Mouse (Mus musculus) embryonic facial prominence, embryonic 15.5 days (tissue): ENCODE measurements around the gene Ctnnbip1. TPM values are rescaled to one million over a fixed set of nuclear protein-coding genes. Genes with fewer than 3 reads are reported as not detected.
A peak's percentile ranks its signal among the peaks of the same experiment; 100 is the strongest.

Experiments used
- ATAC-seq: fragments of 200-750 bp; cut with Nextera tagmentation; 2 replicates; pipeline ENCODE4 v1.8.0; 2017; ENCODE audit warnings: low read depth, moderate TSS enrichment; ENCODE audit not compliant: insufficient number of reproducible peaks, low FRiP score, low TSS enrichment
- H3K27ac ChIP-seq: fragments of 300-500 bp; sonication (generic); replicated peaks from 2 replicates; pipeline ENCODE4 v1.5.1; 2015; ENCODE audit warnings: mild to moderate bottlenecking, inconsistent platforms
- H3K27me3 ChIP-seq: fragments of 300-500 bp; sonication (generic); 2 replicates; pipeline ENCODE4 v1.6.1; 2015; ENCODE audit warnings: inconsistent platforms
- H3K36me3 ChIP-seq: fragments of 300-500 bp; sonication (generic); 2 replicates; pipeline ENCODE4 v1.6.1; 2015; ENCODE audit warnings: mild to moderate bottlenecking, inconsistent platforms
- H3K4me1 ChIP-seq: fragments of 300-500 bp; sonication (generic); 2 replicates; pipeline ENCODE4 v1.6.1; 2015; ENCODE audit warnings: inconsistent platforms
- H3K4me2 ChIP-seq: fragments of 300-500 bp; sonication (generic); replicated peaks from 2 replicates; pipeline ENCODE4 v1.6.1; 2015; ENCODE audit warnings: mild to moderate bottlenecking, inconsistent platforms
- H3K4me3 ChIP-seq: fragments of 300-500 bp; sonication (generic); replicated peaks from 2 replicates; pipeline ENCODE4 v1.5.1; 2015; ENCODE audit warnings: mild to moderate bottlenecking, inconsistent platforms
- H3K9ac ChIP-seq: fragments of 300-500 bp; sonication (generic); 2 replicates; pipeline ENCODE4 v1.6.1; 2015; ENCODE audit warnings: inconsistent platforms
- H3K9me3 ChIP-seq: fragments of 300-500 bp; sonication (generic); replicated peaks from 2 replicates; pipeline ENCODE4 v1.6.1; 2016; ENCODE audit warnings: inconsistent platforms
- WGBS: fragments of 180-500 bp; shearing (Covaris S2); methylation state at CpG from one replicate; pipeline ENCODE4 v1.1.7; 2015; 5-methylcytosine and 5-hydroxymethylcytosine counted together
- polyA plus RNA-seq: library from polyadenylated mRNA; unstranded; fragments of >200 nt; fragmentation: Nextera tagmentation; extraction: Ambion mirVana; gene quantifications from 2 replicates; pipeline ENCODE4 v1.2.1, GENCODE M21; 2015

Gene Ctnnbip1
- polyA plus RNA-seq, 1 experiment from 2014 or later, result 72.7 TPM

DNA sequence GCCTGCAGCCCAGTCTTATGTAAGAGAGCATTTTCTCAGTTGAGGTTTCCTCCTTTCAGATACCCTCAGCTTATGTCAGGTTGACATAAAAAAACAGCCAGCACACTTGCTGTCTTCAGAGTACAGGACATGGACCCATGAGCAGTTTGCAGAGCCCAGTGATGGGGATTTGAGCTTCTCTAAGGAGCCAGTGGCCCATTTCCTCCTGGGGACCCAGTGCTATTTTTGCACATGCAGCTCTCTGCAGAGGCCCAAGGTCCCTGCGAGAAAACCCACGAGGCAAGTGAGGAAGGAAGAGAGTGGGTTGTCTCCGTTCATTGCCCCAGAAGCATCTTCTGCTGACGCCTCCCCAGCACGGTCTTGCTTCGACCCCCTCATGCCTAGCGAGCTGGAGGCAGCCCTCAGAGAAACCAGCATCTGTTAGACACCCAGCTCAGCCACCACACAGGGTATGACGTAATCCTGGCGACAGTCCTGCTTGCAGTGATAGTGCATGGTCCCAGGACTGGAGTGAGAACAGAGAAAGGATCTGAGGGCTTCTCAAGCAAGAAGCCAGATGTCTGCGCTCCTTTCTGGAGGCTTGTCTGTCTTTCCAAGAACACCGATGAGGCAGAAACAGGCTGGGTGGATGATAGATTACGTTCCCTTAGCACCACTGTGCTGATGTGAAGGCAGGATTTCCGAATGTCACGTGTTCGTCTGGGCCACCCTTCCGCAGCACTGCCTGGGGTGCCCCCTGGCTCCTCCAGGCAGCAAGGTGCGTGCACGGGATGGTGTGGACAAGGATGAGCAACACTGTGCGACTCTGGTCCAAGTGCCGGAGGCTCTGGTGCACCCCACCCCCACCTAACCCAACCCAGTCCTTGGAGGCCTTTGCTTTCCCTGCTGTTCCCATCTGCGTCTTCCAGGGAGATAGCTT lies 44.2 kb downstream of the Ctnnbip1 start:
- WGBS, result 44% methylated on average over 21 of the region's 21 CpGs
- H3K4me2 ChIP-seq, result peak overlapping the region; percentile 33
- no peak overlapping the region for H3K9ac ChIP-seq
- ATAC-seq, result peak; percentile 21; the same call in 1 of the 2 replicates
- peaks cover 29% of the 10 kb centered on the region for H3K4me1 ChIP-seq
- no peaks in the 10 kb centered on the region for H3K9me3 ChIP-seq
- H3K4me3 ChIP-seq, result no peak overlapping the region
- no peaks in the 10 kb centered on the region for H3K27me3 ChIP-seq
- H3K27ac ChIP-seq, result peak overlapping the region; percentile 77
- H3K36me3 ChIP-seq, result 0 out of 2 replicates have a peak, but pooled peaks cover 12% of the 10 kb centered on the region

DNA sequence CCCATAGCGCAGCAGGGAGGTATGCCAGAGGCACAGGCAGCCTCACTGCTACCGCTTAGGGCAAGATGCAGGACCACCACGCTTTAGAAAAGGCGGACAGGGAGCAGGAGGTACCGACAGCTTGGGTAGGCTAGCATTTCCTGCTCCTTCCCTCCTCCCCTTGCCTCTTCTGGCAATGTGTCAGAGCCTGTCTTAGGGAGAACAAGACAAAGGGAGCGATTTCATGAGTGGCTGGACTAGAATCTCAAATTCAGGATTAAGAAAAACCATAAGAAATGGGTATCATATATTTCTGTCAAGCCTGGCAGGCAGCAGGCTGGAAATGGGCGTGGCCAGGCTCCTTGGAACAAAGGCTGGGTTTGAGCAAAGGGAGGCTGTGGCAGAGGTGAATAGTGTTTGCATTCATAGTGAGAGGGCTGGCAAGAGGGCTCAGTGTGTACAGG lies 44.9 kb downstream of the Ctnnbip1 start:
- peak overlapping the region; percentile 33 for H3K4me2 ChIP-seq
- peaks cover 35% of the 10 kb centered on the region for H3K4me1 ChIP-seq
- WGBS, result 24% methylated on average over 7 of the region's 7 CpGs
- H3K27me3 ChIP-seq, result no peaks in the 10 kb centered on the region
- no peaks in the 10 kb centered on the region for H3K9me3 ChIP-seq
- no peak overlapping the region for H3K4me3 ChIP-seq
- peak; percentile 5; the same call in 1 of the 2 replicates for ATAC-seq
- H3K36me3 ChIP-seq, result 0 out of 2 replicates have a peak, but pooled peaks cover 10% of the 10 kb centered on the region
- peak overlapping the region; percentile 77 for H3K27ac ChIP-seq
- no peak overlapping the region for H3K9ac ChIP-seq

DNA sequence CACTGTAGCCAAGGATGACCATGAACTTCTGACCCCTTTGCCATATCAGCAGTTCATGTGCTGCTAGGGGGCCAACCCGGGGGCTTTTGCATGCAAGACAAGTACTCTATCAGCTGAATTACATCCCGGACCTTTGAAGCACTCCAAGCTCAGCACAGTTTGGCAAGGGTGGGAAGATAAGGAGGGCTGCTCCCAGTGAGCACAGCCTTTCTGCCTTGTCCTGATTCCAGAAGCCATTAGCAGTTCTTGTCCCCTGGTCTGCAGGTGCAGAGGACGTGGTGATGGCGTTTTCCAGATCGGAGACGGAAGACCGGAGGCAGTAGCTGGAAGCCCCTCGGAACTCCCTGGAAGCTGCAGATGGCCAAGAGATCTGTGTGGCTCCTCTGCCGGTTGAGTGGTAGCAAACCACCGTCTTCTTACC lies 45.9 kb downstream of the Ctnnbip1 start:
- H3K27me3 ChIP-seq, result no peaks in the 10 kb centered on the region
- H3K4me1 ChIP-seq, result peaks cover 40% of the 10 kb centered on the region
- ATAC-seq, result no peak
- WGBS, result 88% methylated on average over 10 of the region's 10 CpGs
- H3K4me2 ChIP-seq, result no peak overlapping the region
- no peak overlapping the region for H3K4me3 ChIP-seq
- no peak overlapping the region for H3K9ac ChIP-seq
- H3K27ac ChIP-seq, result no peak overlapping the region
- H3K36me3 ChIP-seq, result 0 out of 2 replicates have a peak, but pooled peaks cover 10% of the 10 kb centered on the region
- no peaks in the 10 kb centered on the region for H3K9me3 ChIP-seq

DNA sequence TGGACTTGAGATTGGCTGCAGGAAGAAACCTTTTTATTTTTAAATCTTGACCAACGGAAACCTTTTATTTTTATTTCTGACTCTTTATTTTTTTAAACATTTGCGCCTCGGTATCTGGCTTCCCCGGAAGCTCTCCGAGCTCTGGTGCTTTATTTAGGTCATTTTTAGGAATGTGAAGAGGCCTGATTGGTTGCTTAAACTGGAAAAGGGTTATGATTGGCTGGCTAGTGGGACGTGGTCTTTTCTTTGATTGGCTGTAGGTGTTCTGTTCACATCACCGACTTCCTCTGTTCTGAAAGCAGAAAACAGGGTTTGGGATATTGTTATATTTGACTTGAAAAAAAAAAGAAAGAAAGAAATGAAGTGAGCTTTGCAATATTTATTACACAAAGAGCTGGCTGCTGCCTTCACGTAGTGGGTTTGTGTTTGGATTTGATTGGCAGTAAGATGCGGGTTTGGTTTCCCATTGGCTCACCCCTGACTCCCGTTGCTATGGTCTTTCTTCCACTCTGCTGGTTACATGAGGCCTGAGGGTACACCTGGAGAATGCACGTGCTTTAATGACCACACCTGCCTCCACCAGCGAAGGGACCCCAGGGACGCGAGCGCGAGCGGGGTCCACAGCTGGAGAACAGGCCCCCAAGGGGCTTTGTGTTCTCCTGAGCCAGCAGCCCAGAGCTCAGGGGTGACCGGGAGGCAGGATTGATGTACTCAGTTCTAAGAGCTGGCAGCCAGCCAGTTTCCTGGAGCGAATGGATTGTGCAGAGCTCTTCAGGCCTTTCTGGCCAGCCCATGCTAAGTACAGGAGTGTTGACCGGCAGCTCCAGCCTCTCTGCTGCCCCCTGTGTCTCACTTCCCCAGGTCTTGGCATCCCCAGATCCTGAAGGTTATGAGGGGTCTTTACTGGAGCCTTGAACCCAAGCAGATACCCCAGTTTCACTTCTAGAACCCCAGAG lies 46.7 kb downstream of the Ctnnbip1 start:
- WGBS, result 56% methylated on average over 20 of the region's 20 CpGs
- no peaks in the 10 kb centered on the region for H3K9me3 ChIP-seq
- no peak overlapping the region for H3K4me3 ChIP-seq
- no peak overlapping the region for H3K27ac ChIP-seq
- no peak overlapping the region for H3K9ac ChIP-seq
- peaks cover 48% of the 10 kb centered on the region for H3K4me1 ChIP-seq
- ATAC-seq, result peak; percentile 69
- H3K27me3 ChIP-seq, result no peaks in the 10 kb centered on the region
- H3K4me2 ChIP-seq, result no peak overlapping the region
- H3K36me3 ChIP-seq, result 0 out of 2 replicates have a peak, but pooled peaks cover 6% of the 10 kb centered on the region

DNA sequence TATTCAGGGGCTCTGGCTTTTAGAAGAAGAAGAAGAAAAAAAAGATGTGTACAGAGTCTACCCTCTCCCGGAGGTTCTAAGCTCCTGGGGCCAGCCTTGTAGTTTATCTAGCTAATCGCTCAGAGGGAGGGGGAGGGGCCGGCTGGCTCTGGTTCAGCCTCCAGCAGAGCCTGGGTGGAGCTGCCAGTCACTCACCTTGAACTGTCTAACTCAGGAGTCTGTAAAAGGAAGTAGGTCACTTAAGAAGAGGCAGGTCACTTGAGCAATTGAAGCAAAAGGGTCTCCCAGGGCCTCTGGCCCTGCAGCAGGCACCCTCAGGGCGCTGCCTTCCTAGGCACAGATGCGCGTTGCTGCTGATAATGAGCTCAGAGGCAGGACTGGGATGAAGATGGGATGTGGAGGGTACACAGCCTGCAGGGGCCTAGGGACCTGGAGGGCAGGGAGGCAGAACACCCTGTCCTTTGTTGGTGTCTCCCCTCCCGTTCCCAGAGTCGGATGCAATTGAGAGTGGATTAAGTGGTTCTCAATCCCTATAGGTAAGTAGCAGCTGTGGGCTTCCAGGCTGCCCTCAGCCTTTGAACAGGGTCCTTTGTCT lies 49.5 kb downstream of the Ctnnbip1 start:
- no peaks in the 10 kb centered on the region for H3K36me3 ChIP-seq
- no peak overlapping the region; the same call in 1 of the 2 replicates for H3K27ac ChIP-seq
- no peaks in the 10 kb centered on the region for H3K27me3 ChIP-seq
- H3K9ac ChIP-seq, result no peak overlapping the region
- no peaks in the 10 kb centered on the region for H3K9me3 ChIP-seq
- WGBS, result 20% methylated on average over 8 of the region's 8 CpGs
- H3K4me1 ChIP-seq, result peaks cover 67% of the 10 kb centered on the region
- no peak overlapping the region for H3K4me3 ChIP-seq
- ATAC-seq, result no peak
- H3K4me2 ChIP-seq, result no peak overlapping the region

DNA sequence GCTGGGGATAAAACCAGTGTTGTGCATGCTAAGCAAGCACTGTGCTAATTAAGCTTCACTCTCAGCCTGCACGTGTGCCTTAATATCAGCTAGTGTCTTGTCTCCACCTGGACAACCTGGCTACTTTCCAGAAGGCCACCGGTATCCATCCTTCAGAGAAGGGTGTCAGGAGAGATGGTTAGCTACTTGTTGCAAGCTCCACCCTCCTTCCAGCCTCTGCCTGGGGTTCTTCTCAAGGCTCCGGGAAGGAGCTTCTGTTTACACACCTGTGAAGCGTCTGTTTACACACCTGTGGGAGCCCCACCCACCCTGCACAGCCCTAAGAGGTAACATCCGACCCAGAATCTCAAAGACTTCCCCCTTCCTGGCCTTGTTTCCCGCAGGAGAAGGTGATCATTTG lies 50.6 kb downstream of the Ctnnbip1 start:
- peaks cover 67% of the 10 kb centered on the region for H3K4me1 ChIP-seq
- no peak overlapping the region for H3K4me3 ChIP-seq
- WGBS, result 38% methylated on average over 6 of the region's 6 CpGs
- no peaks in the 10 kb centered on the region for H3K27me3 ChIP-seq
- H3K9me3 ChIP-seq, result no peaks in the 10 kb centered on the region
- ATAC-seq, result no peak
- no peaks in the 10 kb centered on the region for H3K36me3 ChIP-seq
- H3K9ac ChIP-seq, result no peak overlapping the region
- no peak overlapping the region for H3K27ac ChIP-seq
- no peak overlapping the region for H3K4me2 ChIP-seq

DNA sequence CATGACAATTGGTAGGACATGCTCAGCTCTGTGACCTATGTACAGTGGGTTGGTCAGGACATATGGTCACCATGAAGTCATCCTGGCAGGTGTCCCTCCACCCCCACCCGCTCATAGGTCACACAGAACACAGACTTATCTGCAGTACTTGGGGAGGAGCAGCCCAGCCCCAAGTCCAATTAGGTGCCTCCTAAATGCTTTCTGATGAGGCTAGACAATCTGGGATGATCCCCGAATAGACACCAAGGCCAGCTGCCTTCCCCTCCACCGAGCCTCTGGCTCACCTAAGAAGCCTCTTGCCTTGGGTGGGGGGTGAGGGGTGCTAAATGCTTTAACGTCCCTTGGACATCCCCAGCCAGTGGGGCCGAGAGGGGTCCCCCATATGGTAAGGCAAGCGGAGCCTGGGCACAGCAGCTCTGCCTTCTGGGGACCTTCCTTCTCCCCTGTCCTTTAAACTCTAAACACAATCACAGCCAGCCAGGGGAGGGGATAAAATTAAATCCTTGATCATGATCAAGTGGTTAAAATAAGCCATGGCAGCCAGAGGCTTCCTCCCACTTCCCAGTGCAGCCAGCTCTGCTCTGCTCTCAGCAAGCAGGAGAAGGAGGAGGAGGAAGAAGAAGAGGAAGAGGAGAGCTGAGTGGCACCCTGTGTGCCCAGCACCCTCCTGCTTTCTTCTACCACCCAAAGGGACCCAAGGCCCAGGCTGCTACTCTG lies 51.9 kb downstream of the Ctnnbip1 start:
- no peaks in the 10 kb centered on the region for H3K36me3 ChIP-seq
- no peaks in the 10 kb centered on the region for H3K9me3 ChIP-seq
- H3K27me3 ChIP-seq, result no peaks in the 10 kb centered on the region
- no peak overlapping the region for H3K9ac ChIP-seq
- H3K4me3 ChIP-seq, result no peak overlapping the region
- WGBS, result 78% methylated on average over 6 of the region's 6 CpGs
- no peak for ATAC-seq
- no peak overlapping the region for H3K4me2 ChIP-seq
- H3K27ac ChIP-seq, result no peak overlapping the region
- H3K4me1 ChIP-seq, result peaks cover 64% of the 10 kb centered on the region

DNA sequence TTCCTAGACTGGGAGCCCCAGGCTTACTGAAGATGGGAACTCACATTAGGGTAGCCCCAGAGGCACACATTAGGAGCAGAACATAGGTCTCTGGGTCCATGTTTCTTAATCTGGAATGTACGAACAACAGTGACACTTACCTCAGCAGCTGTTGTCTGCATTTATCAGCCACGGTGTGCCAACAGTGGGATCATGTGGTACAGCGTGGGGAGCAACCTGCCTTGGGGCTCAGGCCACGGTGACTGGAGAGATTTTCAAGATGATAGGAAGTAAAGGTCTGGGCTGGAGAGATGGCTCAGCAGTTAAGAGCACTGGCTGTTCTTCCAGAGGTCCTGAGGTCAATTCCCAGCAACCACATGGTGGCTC lies 52.4 kb downstream of the Ctnnbip1 start:
- H3K36me3 ChIP-seq, result no peaks in the 10 kb centered on the region
- no peak overlapping the region for H3K27ac ChIP-seq
- H3K9me3 ChIP-seq, result no peaks in the 10 kb centered on the region
- no peak overlapping the region for H3K4me3 ChIP-seq
- 53% methylated on average over 4 of the region's 4 CpGs for WGBS
- peaks cover 60% of the 10 kb centered on the region for H3K4me1 ChIP-seq
- ATAC-seq, result no peak
- no peak overlapping the region for H3K4me2 ChIP-seq
- no peak overlapping the region for H3K9ac ChIP-seq
- no peaks in the 10 kb centered on the region for H3K27me3 ChIP-seq

GRCm38 (mm10) chr4:149571209-149571608 lies 53.2 kb downstream of the Ctnnbip1 start:
- H3K4me1 ChIP-seq, result peaks cover 60% of the 10 kb centered on the region
- ATAC-seq, result no peak
- no peaks in the 10 kb centered on the region for H3K36me3 ChIP-seq
- no peak overlapping the region for H3K4me2 ChIP-seq
- no peak overlapping the region for H3K9ac ChIP-seq
- H3K27me3 ChIP-seq, result no peaks in the 10 kb centered on the region
- peak overlapping the region; percentile 70 for H3K27ac ChIP-seq
- H3K9me3 ChIP-seq, result no peaks in the 10 kb centered on the region
- H3K4me3 ChIP-seq, result no peak overlapping the region
- 52% methylated on average over 5 of the region's 5 CpGs for WGBS

GRCm38 (mm10) chr4:149571651-149572149 lies 53.7 kb downstream of the Ctnnbip1 start:
- Histone ChIP-seq H3K27ac (peak overlapping the region; percentile 70), H3K4me1 (peaks cover 60% of the 10 kb centered on the region), H3K4me3 (no peak overlapping the region), H3K36me3 (no peaks in the 10 kb centered on the region), H3K4me2 (no peak overlapping the region), H3K27me3 (no peaks in the 10 kb centered on the region), H3K9me3 (no peaks in the 10 kb centered on the region), H3K9ac (no peak overlapping the region)
- 35% methylated on average over 8 of the region's 8 CpGs for WGBS
- peak; percentile 35 for ATAC-seq
